Mouse (Mus musculus): ENCODE measurements around the gene Foxi3. TPM values are rescaled to one million over a fixed set of nuclear protein-coding genes. Genes with fewer than 3 reads are reported as not detected.

Foxi3 gene
- polyA plus RNA-seq, 1 experiment from 2014 or later = not detected

GRCm38 (mm10) chr6:70954040-70954439 lies 2.3 kb upstream of the Foxi3 start:
- Histone ChIP-seq H3K9ac (ENCODE audit: low read depth, low read length) (no peak overlapping the region), H3K4me3 (ENCODE audit: low read length) (no peak overlapping the region), H3K36me3 (ENCODE audit: control insufficient read depth, insufficient read depth, low read length) (no peaks in the 10 kb centered on the region), H3K9me3 (ENCODE audit: control insufficient read depth, low read length) (no peaks in the 10 kb centered on the region), H3K4me2 (ENCODE audit: low read length) (no peak overlapping the region), H3K27ac (ENCODE audit: low read depth, low read length) (no peak overlapping the region), H3K4me1 (ENCODE audit: control insufficient read depth, insufficient read depth, low read depth, low read length) (peaks cover 10% of the 10 kb centered on the region), H3K27me3 (replicated peaks; ENCODE audit: control insufficient read depth, insufficient read depth, low read length) (peaks cover 40% of the 10 kb centered on the region)
- 8% methylated on average over 6 of the region's 6 CpGs for WGBS
- no peak for ATAC-seq

- Histone ChIP-seq H3K27ac (ENCODE audit: low read depth, low read length) (no peak overlapping the region), H3K4me2 (ENCODE audit: low read length) (no peak overlapping the region), H3K4me3 (ENCODE audit: low read length) (no peak overlapping the region), H3K9me3 (ENCODE audit: control insufficient read depth, low read length) (no peaks in the 10 kb centered on the region), H3K9ac (ENCODE audit: low read depth, low read length) (no peak overlapping the region), H3K36me3 (ENCODE audit: control insufficient read depth, insufficient read depth, low read length) (no peaks in the 10 kb centered on the region), H3K4me1 (ENCODE audit: control insufficient read depth, insufficient read depth, low read depth, low read length) (peaks cover 10% of the 10 kb centered on the region), H3K27me3 (replicated peaks; ENCODE audit: control insufficient read depth, insufficient read depth, low read length) (peaks cover 41% of the 10 kb centered on the region)
- WGBS = 4% methylated on average over 14 of the region's 14 CpGs
- ATAC-seq = no peak
Observed at GRCm38 (mm10) chr6:70955291-70955800, 985 bp upstream of the Foxi3 start.

DNA sequence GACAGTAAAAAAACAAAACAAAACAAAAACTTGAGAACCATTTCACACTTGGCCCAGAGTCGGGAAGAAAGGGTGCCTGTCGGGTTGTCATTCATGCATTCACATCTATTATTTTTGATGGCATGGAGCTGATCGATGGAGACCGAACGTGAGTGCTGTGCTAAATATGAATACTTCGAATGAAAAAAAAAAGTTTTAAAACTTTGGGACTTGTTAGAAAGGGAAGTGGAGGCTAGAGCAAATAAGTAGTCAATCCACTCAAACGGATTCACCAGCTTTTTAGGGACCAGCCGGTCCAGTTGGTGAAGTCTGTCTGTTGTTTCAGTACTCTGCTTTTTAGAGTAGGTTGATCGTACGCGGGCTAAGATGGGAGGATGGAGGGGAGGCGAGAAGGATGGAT lies 490 bp upstream of the Foxi3 start:
- Histone ChIP-seq H3K27ac (ENCODE audit: low read depth, low read length) (no peak overlapping the region), H3K36me3 (ENCODE audit: control insufficient read depth, insufficient read depth, low read length) (no peaks in the 10 kb centered on the region), H3K27me3 (replicated peaks; ENCODE audit: control insufficient read depth, insufficient read depth, low read length) (peaks cover 42% of the 10 kb centered on the region), H3K4me1 (ENCODE audit: control insufficient read depth, insufficient read depth, low read depth, low read length) (peaks cover 10% of the 10 kb centered on the region), H3K9me3 (ENCODE audit: control insufficient read depth, low read length) (no peaks in the 10 kb centered on the region), H3K4me2 (ENCODE audit: low read length) (peak overlapping the region; percentile 93), H3K4me3 (ENCODE audit: low read length) (peak overlapping the region; percentile 46), H3K9ac (ENCODE audit: low read depth, low read length) (no peak overlapping the region)
- ATAC-seq = no peak
- 2% methylated on average over 12 of the region's 12 CpGs for WGBS

DNA sequence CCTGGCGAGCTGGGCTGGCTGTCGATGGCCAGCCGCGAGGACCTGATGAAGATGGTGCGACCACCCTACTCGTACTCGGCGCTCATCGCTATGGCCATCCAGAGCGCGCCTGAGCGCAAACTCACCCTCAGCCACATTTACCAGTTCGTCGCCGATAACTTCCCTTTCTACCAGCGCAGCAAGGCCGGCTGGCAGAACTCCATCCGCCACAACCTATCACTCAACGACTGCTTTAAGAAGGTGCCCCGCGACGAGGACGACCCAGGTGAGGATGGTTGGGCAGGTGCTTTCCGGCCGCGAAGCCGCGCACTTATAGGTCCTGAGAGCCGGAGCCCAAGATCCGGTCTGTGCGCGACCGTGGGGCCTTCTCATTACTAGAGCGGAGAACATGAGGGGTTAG lies 605 bp downstream of the Foxi3 start:
- peak overlapping the region; percentile 46 for H3K4me3 ChIP-seq (ENCODE audit: low read length)
- peaks cover 42% of the 10 kb centered on the region for H3K27me3 ChIP-seq (replicated peaks; ENCODE audit: control insufficient read depth, insufficient read depth, low read length)
- no peaks in the 10 kb centered on the region for H3K36me3 ChIP-seq (ENCODE audit: control insufficient read depth, insufficient read depth, low read length)
- H3K9me3 ChIP-seq (ENCODE audit: control insufficient read depth, low read length) = no peaks in the 10 kb centered on the region
- no peak overlapping the region for H3K27ac ChIP-seq (ENCODE audit: low read depth, low read length)
- 1% methylated on average over 33 of the region's 34 CpGs for WGBS
- peak overlapping the region; percentile 55 for H3K9ac ChIP-seq (ENCODE audit: low read depth, low read length)
- H3K4me2 ChIP-seq (ENCODE audit: low read length) = peak overlapping the region; percentile 93
- peaks cover 10% of the 10 kb centered on the region for H3K4me1 ChIP-seq (ENCODE audit: control insufficient read depth, insufficient read depth, low read depth, low read length)
- peak; percentile 46; the same call in 1 of the 2 replicates for ATAC-seq

DNA sequence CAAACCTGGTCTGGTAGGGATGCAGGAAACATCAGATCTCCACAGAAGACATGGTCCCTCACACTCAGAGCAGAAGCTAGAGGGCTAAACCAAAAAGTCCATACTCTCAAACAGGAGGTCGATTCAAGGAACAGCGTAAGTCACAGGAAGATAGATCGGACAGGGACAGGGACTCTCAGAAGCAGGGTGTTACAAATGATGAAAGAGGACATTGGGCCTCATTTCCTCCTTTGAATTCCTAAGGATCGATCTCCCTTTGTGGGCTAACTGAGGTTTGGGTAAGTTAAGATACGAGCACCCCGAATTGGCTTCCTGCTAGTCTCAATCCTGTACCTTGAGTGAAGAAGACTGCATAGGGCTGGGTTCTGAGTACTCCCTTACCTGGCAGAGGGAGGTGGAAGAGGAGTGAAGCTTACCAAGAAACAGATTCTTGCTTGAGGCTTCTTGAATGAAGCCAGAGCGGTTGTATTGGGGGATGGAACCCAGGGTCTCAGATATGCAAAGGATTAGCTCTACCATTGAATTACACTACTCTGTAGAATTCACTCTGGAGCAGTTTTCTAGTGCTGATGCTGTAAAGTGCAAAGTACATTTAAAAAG lies 1.1 kb downstream of the Foxi3 start:
- Histone ChIP-seq H3K9ac (ENCODE audit: low read depth, low read length) (no peak overlapping the region), H3K27ac (ENCODE audit: low read depth, low read length) (no peak overlapping the region), H3K4me1 (ENCODE audit: control insufficient read depth, insufficient read depth, low read depth, low read length) (peaks cover 10% of the 10 kb centered on the region), H3K36me3 (ENCODE audit: control insufficient read depth, insufficient read depth, low read length) (no peaks in the 10 kb centered on the region), H3K9me3 (ENCODE audit: control insufficient read depth, low read length) (no peaks in the 10 kb centered on the region), H3K4me3 (ENCODE audit: low read length) (no peak overlapping the region; the same call in 1 of the 2 replicates), H3K4me2 (ENCODE audit: low read length) (peak overlapping the region; percentile 93; the same call in 1 of the 2 replicates), H3K27me3 (replicated peaks; ENCODE audit: control insufficient read depth, insufficient read depth, low read length) (peaks cover 42% of the 10 kb centered on the region)
- ATAC-seq = no peak
- 11% methylated on average over 7 of the region's 7 CpGs for WGBS

GRCm38 (mm10) chr6:70964116-70964830 lies 7.9 kb downstream of the Foxi3 start:
- WGBS = 32% methylated on average over 6 of the region's 6 CpGs
- no peak for ATAC-seq
- Histone ChIP-seq H3K36me3 (ENCODE audit: control insufficient read depth, insufficient read depth, low read length) (no peaks in the 10 kb centered on the region), H3K4me3 (ENCODE audit: low read length) (no peak overlapping the region), H3K27me3 (replicated peaks; ENCODE audit: control insufficient read depth, insufficient read depth, low read length) (peaks cover 4% of the 10 kb centered on the region), H3K9ac (ENCODE audit: low read depth, low read length) (no peak overlapping the region), H3K9me3 (ENCODE audit: control insufficient read depth, low read length) (no peaks in the 10 kb centered on the region), H3K4me2 (ENCODE audit: low read length) (no peak overlapping the region), H3K27ac (ENCODE audit: low read depth, low read length) (no peak overlapping the region), H3K4me1 (ENCODE audit: control insufficient read depth, insufficient read depth, low read depth, low read length) (peaks cover 4% of the 10 kb centered on the region; the same call in 1 of the 2 replicates)

DNA sequence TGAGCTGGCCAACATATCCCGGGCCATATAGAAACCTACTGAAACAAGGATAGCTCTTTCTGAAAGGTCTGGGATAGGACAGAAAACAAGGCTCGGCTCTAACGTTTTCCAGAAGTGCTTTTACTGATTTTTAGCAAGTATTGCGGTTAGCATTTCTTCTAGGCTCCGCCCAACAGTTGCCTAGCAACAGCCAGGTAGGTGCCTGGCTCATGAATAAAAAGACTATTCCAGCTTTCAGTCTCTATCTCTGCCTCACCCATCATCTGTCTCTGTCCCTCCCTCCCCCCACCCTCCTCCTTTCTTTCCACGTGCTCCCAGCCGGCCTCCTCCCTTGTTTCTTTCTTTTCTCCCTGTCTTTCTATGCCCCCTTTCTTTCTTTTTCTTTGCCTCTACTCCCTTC lies 9.4 kb downstream of the Foxi3 start:
- peaks cover 4% of the 10 kb centered on the region; the same call in 1 of the 2 replicates for H3K4me1 ChIP-seq (ENCODE audit: control insufficient read depth, insufficient read depth, low read depth, low read length)
- H3K9ac ChIP-seq (ENCODE audit: low read depth, low read length) = no peak overlapping the region
- no peaks in the 10 kb centered on the region for H3K36me3 ChIP-seq (ENCODE audit: control insufficient read depth, insufficient read depth, low read length)
- H3K27ac ChIP-seq (ENCODE audit: low read depth, low read length) = no peak overlapping the region
- ATAC-seq = 0 out of 2 replicates have a peak, but pooled peaks have one; percentile 43
- peaks cover 2% of the 10 kb centered on the region; the same call in 1 of the 2 replicates for H3K27me3 ChIP-seq (replicated peaks; ENCODE audit: control insufficient read depth, insufficient read depth, low read length)
- H3K9me3 ChIP-seq (ENCODE audit: control insufficient read depth, low read length) = no peaks in the 10 kb centered on the region
- no peak overlapping the region for H3K4me3 ChIP-seq (ENCODE audit: low read length)
- WGBS = 18% methylated on average over 7 of the region's 7 CpGs
- no peak overlapping the region for H3K4me2 ChIP-seq (ENCODE audit: low read length)

GRCm38 (mm10) chr6:70967422-70967821 lies 11.1 kb downstream of the Foxi3 start:
- Histone ChIP-seq H3K4me2 (ENCODE audit: low read length) (peak overlapping the region; percentile 51), H3K36me3 (ENCODE audit: control insufficient read depth, insufficient read depth, low read length) (no peaks in the 10 kb centered on the region), H3K4me3 (ENCODE audit: low read length) (peak overlapping the region; percentile 17), H3K4me1 (ENCODE audit: control insufficient read depth, insufficient read depth, low read depth, low read length) (peaks cover 4% of the 10 kb centered on the region; the same call in 1 of the 2 replicates), H3K9me3 (ENCODE audit: control insufficient read depth, low read length) (no peaks in the 10 kb centered on the region), H3K27me3 (replicated peaks; ENCODE audit: control insufficient read depth, insufficient read depth, low read length) (peaks cover 2% of the 10 kb centered on the region; the same call in 1 of the 2 replicates), H3K27ac (ENCODE audit: low read depth, low read length) (no peak overlapping the region), H3K9ac (ENCODE audit: low read depth, low read length) (peak overlapping the region; percentile 43)
- ATAC-seq = peak; percentile 19; the same call in 1 of the 2 replicates
- 4% methylated on average over 8 of the region's 8 CpGs for WGBS

- no peak overlapping the region for H3K9ac ChIP-seq (ENCODE audit: low read depth, low read length)
- peaks cover 2% of the 10 kb centered on the region; the same call in 1 of the 2 replicates for H3K27me3 ChIP-seq (replicated peaks; ENCODE audit: control insufficient read depth, insufficient read depth, low read length)
- no peak overlapping the region for H3K4me3 ChIP-seq (ENCODE audit: low read length)
- WGBS = 63% methylated on average over 4 of the region's 4 CpGs
- H3K4me1 ChIP-seq (ENCODE audit: control insufficient read depth, insufficient read depth, low read depth, low read length) = peaks cover 4% of the 10 kb centered on the region; the same call in 1 of the 2 replicates
- ATAC-seq = no peak
- H3K9me3 ChIP-seq (ENCODE audit: control insufficient read depth, low read length) = no peaks in the 10 kb centered on the region
- H3K27ac ChIP-seq (ENCODE audit: low read depth, low read length) = no peak overlapping the region
- no peak overlapping the region for H3K4me2 ChIP-seq (ENCODE audit: low read length)
- H3K36me3 ChIP-seq (ENCODE audit: control insufficient read depth, insufficient read depth, low read length) = no peaks in the 10 kb centered on the region
Observed at GRCm38 (mm10) chr6:70968291-70968690, 12.0 kb downstream of the Foxi3 start.

All from hindbrain, embryonic 16.5 days (tissue).